Mouse (Mus musculus) small intestine, adult 2 months (tissue): ENCODE measurements around the gene Wdr54. TPM values are rescaled to one million over a fixed set of nuclear protein-coding genes. Genes with fewer than 3 reads are reported as not detected.

Experiments
- H3K27ac ChIP-seq: fragments of 200-500 bp; 2 replicates; pipeline ENCODE4 v1.5.1; 2012; ENCODE audit warnings: low read depth, low read length, control low read depth, inconsistent platforms; ENCODE audit not compliant: insufficient read depth
- H3K27me3 ChIP-seq: fragments of 200-500 bp; 2 replicates; pipeline ENCODE4 v1.6.1; 2012; ENCODE audit warnings: mild to moderate bottlenecking, moderate library complexity, low read length, inconsistent platforms; ENCODE audit not compliant: control insufficient read depth, insufficient read depth
- H3K36me3 ChIP-seq: fragments of 200-500 bp; 2 replicates; pipeline ENCODE4 v1.6.1; 2012; ENCODE audit warnings: mild to moderate bottlenecking, low read length, control low read depth, inconsistent platforms; ENCODE audit not compliant: control insufficient read depth, insufficient read depth
- H3K4me1 ChIP-seq: fragments of 200-500 bp; 2 replicates; pipeline ENCODE4 v1.6.1; 2012; ENCODE audit warnings: low read length, inconsistent platforms, mixed read lengths; ENCODE audit not compliant: control insufficient read depth, insufficient read depth, insufficient read length
- H3K4me3 ChIP-seq: fragments of 200-500 bp; 2 replicates; pipeline ENCODE4 v1.5.1; 2012; ENCODE audit warnings: low read depth, mild to moderate bottlenecking, control low read depth, inconsistent platforms, low read length, moderate library complexity
- CTCF ChIP-seq: fragments of 200-500 bp; IDR thresholded peaks from 2 replicates; pipeline ENCODE4 v1.5.1; 2012; ENCODE audit warnings: low read depth, mild to moderate bottlenecking, control low read depth, inconsistent platforms, low read length, moderate library complexity, mixed read lengths; ENCODE audit not compliant: insufficient replicate concordance, insufficient read length; ENCODE audit errors: extremely low read depth
- POLR2A ChIP-seq: fragments of 200-500 bp; IDR thresholded peaks from 2 replicates; pipeline ENCODE4 v1.6.1; 2012; ENCODE audit warnings: low read depth, mild to moderate bottlenecking, control low read depth, inconsistent platforms, low read length, moderate library complexity
- WGBS: fragments of 180-500 bp; shearing (Covaris S2); methylation state at CpG from one replicate; pipeline ENCODE4 v1.1.7; 2018; 5-methylcytosine and 5-hydroxymethylcytosine counted together
- polyA plus RNA-seq: library from polyadenylated mRNA; depleted of rRNA; stranded (reverse); fragments of >200 nt; gene quantifications from 2 replicates; pipeline ENCODE4 v1.2.3, GENCODE M21; 2012

Gene Wdr54
- polyA plus RNA-seq, 1 experiment, result 0.90 TPM

- 9% methylated on average over 23 of the region's 23 CpGs for WGBS
- H3K36me3 ChIP-seq, result peaks cover 1% of the 10 kb centered on the region; the same call in 1 of the 2 replicates
- H3K4me1 ChIP-seq, result peaks cover 9% of the 10 kb centered on the region; the same call in 1 of the 2 replicates
- no peak overlapping the region for H3K27ac ChIP-seq
- H3K27me3 ChIP-seq, result no peaks in the 10 kb centered on the region
- H3K4me3 ChIP-seq, result peak overlapping the region; percentile 69
- no peak for TF ChIP-seq CTCF
- TF ChIP-seq POLR2A, result no peak
These were observed 502 bp downstream of the Wdr54 start for GRCm38 (mm10) chr6:83155552-83156238.

- WGBS, result 44% methylated on average over 5 of the region's 5 CpGs
- H3K4me1 ChIP-seq, result peaks cover 9% of the 10 kb centered on the region; the same call in 1 of the 2 replicates
- no peak overlapping the region for H3K27ac ChIP-seq
- H3K4me3 ChIP-seq, result no peak overlapping the region
- peaks cover 8% of the 10 kb centered on the region; the same call in 1 of the 2 replicates for H3K36me3 ChIP-seq
- TF ChIP-seq CTCF (no peak), POLR2A (no peak)
- H3K27me3 ChIP-seq, result no peaks in the 10 kb centered on the region
These were observed 2.7 kb downstream of the Wdr54 start for GRCm38 (mm10) chr6:83153485-83153884.

DNA sequence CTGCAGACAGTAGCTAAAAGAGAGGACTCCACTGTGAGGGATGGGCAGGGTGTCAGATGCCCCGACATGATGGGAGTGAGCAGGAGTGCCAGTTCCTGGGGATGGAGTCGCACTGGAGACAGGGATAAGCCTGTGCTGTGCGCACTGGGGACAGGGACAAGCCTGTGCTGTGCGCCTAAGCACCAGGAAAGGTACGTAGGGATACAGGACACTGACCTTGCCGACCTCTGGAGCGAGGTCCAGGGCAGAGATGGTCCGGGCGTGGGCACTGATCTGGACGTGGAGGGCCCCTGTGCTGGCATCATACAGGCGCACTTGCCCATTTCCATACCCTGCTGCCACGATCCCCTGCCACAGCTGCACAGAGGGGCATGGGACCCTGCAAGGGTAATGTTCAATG, 3.2 kb downstream of the Wdr54 start:
- H3K4me1 ChIP-seq, result peaks cover 9% of the 10 kb centered on the region; the same call in 1 of the 2 replicates
- H3K27ac ChIP-seq, result no peak overlapping the region
- no peaks in the 10 kb centered on the region for H3K27me3 ChIP-seq
- H3K4me3 ChIP-seq, result no peak overlapping the region
- 74% methylated on average over 12 of the region's 12 CpGs for WGBS
- no peak for TF ChIP-seq CTCF
- TF ChIP-seq POLR2A, result no peak
- peaks cover 11% of the 10 kb centered on the region; the same call in 1 of the 2 replicates for H3K36me3 ChIP-seq

GRCm38 (mm10) chr6:83151721-83152120, 4.5 kb downstream of the Wdr54 start:
- Histone ChIP-seq H3K27me3 (no peaks in the 10 kb centered on the region), H3K4me3 (no peak overlapping the region), H3K27ac (no peak overlapping the region), H3K4me1 (peaks cover 9% of the 10 kb centered on the region; the same call in 1 of the 2 replicates), H3K36me3 (peaks cover 23% of the 10 kb centered on the region; the same call in 1 of the 2 replicates)
- TF ChIP-seq CTCF (no peak), POLR2A (no peak)
- whole genome bisulfite sequencing, result 74% methylated on average over 8 of the region's 8 CpGs

DNA sequence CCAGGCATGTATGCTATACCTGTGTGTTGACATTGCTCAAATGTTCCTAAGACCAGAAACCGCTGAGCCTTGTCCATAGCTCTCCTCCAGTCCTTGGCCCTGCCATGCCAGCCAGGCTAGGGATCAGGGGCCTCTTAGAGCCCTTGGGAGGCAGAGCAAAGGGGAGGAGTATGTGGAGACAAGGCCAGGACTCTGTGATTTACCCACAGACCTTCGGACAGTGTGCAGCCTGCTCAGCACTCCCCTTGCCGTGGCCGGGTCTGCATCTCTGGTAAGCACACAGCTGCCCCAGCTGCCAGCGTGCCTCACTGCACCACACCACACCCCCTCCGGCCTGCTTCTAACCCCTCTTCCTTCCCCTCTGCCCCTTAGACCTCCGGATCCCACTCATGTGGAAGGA, 8.9 kb downstream of the Wdr54 start:
- 0 out of 2 replicates have a peak, but pooled peaks cover 3% of the 10 kb centered on the region for H3K4me1 ChIP-seq
- WGBS, result 70% methylated on average over 7 of the region's 7 CpGs
- no peak overlapping the region for H3K4me3 ChIP-seq
- peaks cover 23% of the 10 kb centered on the region; the same call in 1 of the 2 replicates for H3K36me3 ChIP-seq
- TF ChIP-seq CTCF (no peak), POLR2A (no peak)
- H3K27me3 ChIP-seq, result no peaks in the 10 kb centered on the region
- H3K27ac ChIP-seq, result no peak overlapping the region

- Histone ChIP-seq H3K27me3 (no peaks in the 10 kb centered on the region), H3K4me3 (no peak overlapping the region)
These were observed 10.4 kb downstream of the Wdr54 start for GRCm38 (mm10) chr6:83145805-83146204.

GRCm38 (mm10) chr6:83145209-83145608, 11.0 kb downstream of the Wdr54 start:
- Histone ChIP-seq H3K27me3 (no peaks in the 10 kb centered on the region), H3K4me3 (no peak overlapping the region), H3K4me1 (0 out of 2 replicates have a peak, but pooled peaks cover 3% of the 10 kb centered on the region), H3K27ac (no peak overlapping the region), H3K36me3 (peaks cover 20% of the 10 kb centered on the region; the same call in 1 of the 2 replicates)
- TF ChIP-seq POLR2A (no peak), CTCF (no peak)
- 53% methylated on average over 2 of the region's 2 CpGs for WGBS

More at GRCm38 (mm10) chr6:83145805-83146204, 10.4 kb downstream of the Wdr54 start:
- H3K27ac ChIP-seq, result no peak overlapping the region
- 0 out of 2 replicates have a peak, but pooled peaks cover 3% of the 10 kb centered on the region for H3K4me1 ChIP-seq
- WGBS, result 86% methylated on average over 9 of the region's 9 CpGs
- H3K36me3 ChIP-seq, result peaks cover 22% of the 10 kb centered on the region; the same call in 1 of the 2 replicates
- no peak for TF ChIP-seq CTCF
- TF ChIP-seq POLR2A, result no peak
